Mouse (Mus musculus) liver, adult 2 months (tissue): ENCODE measurements around the gene Pfdn4. TPM values are rescaled to one million over a fixed set of nuclear protein-coding genes. Genes with fewer than 3 reads are reported as not detected.

ENCODE experiments used
- DNase-seq: peaks from one replicate; pipeline ENCODE4 v3.0.0-alpha.2; 2011; ENCODE audit warnings: low read depth, low spot score; ENCODE audit errors: extremely low read depth
- H3K27ac ChIP-seq: fragments of 200-500 bp; replicated peaks from 2 replicates; pipeline ENCODE4 v1.5.1; 2012; ENCODE audit warnings: low read depth, mild to moderate bottlenecking, control low read depth, inconsistent platforms, low read length; ENCODE audit not compliant: insufficient read depth
- H3K27me3 ChIP-seq: fragments of 200-500 bp; 2 replicates; pipeline ENCODE4 v1.6.1; 2012; ENCODE audit warnings: mild to moderate bottlenecking, moderate library complexity, low read length, inconsistent platforms; ENCODE audit not compliant: control insufficient read depth, insufficient read depth
- H3K36me3 ChIP-seq: fragments of 200-500 bp; 2 replicates; pipeline ENCODE4 v1.6.1; 2012; ENCODE audit warnings: low read length, inconsistent platforms; ENCODE audit not compliant: control insufficient read depth, insufficient read depth
- H3K4me1 ChIP-seq: fragments of 200-500 bp; 2 replicates; pipeline ENCODE4 v1.6.1; 2011; ENCODE audit warnings: low read length; ENCODE audit not compliant: control insufficient read depth, insufficient read depth
- H3K4me3 ChIP-seq: fragments of 200-500 bp; 2 replicates; pipeline ENCODE4 v1.5.1; 2011; ENCODE audit warnings: low read depth, mild to moderate bottlenecking, control low read depth, low read length, moderate library complexity; ENCODE audit not compliant: insufficient read depth
- H3K79me2 ChIP-seq: fragments of 200-500 bp; 2 replicates; pipeline ENCODE4 v1.6.1; 2012; ENCODE audit warnings: inconsistent platforms, mild to moderate bottlenecking, low read length, moderate library complexity; ENCODE audit not compliant: control insufficient read depth, insufficient read depth
- H3K9ac ChIP-seq: fragments of 200-500 bp; 2 replicates; pipeline ENCODE4 v1.6.1; 2012; ENCODE audit warnings: low read depth, mild to moderate bottlenecking, control low read depth, inconsistent platforms, low read length
- CTCF ChIP-seq: fragments of 200-500 bp; IDR thresholded peaks from 2 replicates; pipeline ENCODE4 v1.5.1; 2011; ENCODE audit warnings: low read depth, low read length, control low read depth
- POLR2A ChIP-seq: fragments of 200-500 bp; IDR thresholded peaks from 2 replicates; pipeline ENCODE4 v1.6.1; 2011; ENCODE audit warnings: low read length, control low read depth; ENCODE audit not compliant: insufficient read depth; ENCODE audit errors: extremely low read depth
- WGBS: fragments of 180-500 bp; shearing (Covaris S2); methylation state at CpG from one replicate; pipeline ENCODE4 v1.1.7; 2018; 5-methylcytosine and 5-hydroxymethylcytosine counted together
- polyA plus RNA-seq: library from polyadenylated mRNA; depleted of rRNA; stranded (reverse); fragments of >200 nt; gene quantifications from 2 replicates; pipeline ENCODE4 v1.2.3, GENCODE M21; 2012
- total RNA-seq: library from RNA; depleted of rRNA; stranded (reverse); fragments of >200 nt; gene quantifications from 2 replicates; pipeline ENCODE4 v1.2.3, GENCODE M21; 2014

The Pfdn4 gene
- total and polyA plus RNA-seq, 2 experiments = 1.4 to 10.6 TPM

DNA sequence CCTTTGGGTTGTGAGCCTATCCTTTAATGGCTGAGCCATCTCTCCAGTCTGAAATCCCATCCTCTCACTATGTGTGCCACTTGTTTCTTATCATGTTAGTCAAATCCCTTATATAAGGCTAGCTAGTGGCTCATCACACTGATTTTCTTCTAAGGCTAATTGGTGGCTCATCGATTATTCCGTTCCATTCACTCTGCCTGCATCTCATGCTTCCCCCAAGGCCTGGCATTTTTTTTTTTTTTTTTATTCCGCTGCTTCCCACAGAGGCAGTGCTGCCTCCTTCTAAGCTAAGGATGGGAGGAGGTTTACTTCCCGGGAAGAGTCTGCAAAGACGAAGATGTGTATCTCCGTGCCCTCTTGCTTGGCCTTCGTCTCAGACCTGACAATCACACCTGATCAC is 9.0 kb upstream of the Pfdn4 start:
- no peak for DNase-seq
- no peaks in the 10 kb centered on the region for H3K4me1 ChIP-seq
- no peaks in the 10 kb centered on the region for H3K27me3 ChIP-seq
- 83% methylated on average over 7 of the region's 7 CpGs for WGBS
- no peak overlapping the region for H3K4me3 ChIP-seq
- H3K9ac ChIP-seq = no peak overlapping the region
- TF ChIP-seq CTCF (no peak), POLR2A (no peak)
- H3K27ac ChIP-seq = no peak overlapping the region
- no peaks in the 10 kb centered on the region for H3K36me3 ChIP-seq
- no peaks in the 10 kb centered on the region for H3K79me2 ChIP-seq

DNA sequence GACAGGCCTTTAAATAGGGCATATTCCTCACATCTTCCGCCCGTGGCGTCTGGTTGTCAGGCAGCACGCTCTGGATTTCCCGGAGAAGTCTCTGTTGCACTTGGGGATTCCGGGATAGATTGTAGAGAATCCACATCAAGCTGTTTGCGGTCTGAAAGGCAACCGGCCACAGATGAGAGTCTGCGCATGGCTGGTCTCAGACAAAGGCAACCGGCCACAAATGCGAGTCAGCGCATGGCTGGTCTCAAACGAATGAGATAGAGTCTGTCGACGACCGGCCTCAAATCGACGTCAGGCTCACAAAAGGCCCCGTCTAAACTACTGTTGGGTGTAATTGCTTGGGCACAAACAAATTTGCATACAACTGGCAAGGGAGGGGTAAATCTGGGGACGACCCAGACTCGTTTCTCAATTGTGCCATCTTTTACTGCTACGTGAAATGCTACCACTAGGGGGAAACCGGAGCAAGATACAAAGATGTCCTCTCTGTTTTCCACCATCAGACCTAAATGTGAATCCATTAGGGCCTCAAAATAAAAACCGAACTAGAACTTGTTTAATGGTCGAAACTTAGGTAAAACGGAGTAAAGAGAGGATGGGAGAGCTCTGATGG is 8.2 kb upstream of the Pfdn4 start:
- no peak for DNase-seq
- H3K27me3 ChIP-seq = no peaks in the 10 kb centered on the region
- H3K79me2 ChIP-seq = no peaks in the 10 kb centered on the region
- H3K27ac ChIP-seq = no peak overlapping the region
- TF ChIP-seq CTCF (no peak), POLR2A (no peak)
- H3K4me1 ChIP-seq = no peaks in the 10 kb centered on the region
- H3K36me3 ChIP-seq = no peaks in the 10 kb centered on the region
- H3K9ac ChIP-seq = no peak overlapping the region
- WGBS = 58% methylated on average over 26 of the region's 26 CpGs
- H3K4me3 ChIP-seq = no peak overlapping the region

DNA sequence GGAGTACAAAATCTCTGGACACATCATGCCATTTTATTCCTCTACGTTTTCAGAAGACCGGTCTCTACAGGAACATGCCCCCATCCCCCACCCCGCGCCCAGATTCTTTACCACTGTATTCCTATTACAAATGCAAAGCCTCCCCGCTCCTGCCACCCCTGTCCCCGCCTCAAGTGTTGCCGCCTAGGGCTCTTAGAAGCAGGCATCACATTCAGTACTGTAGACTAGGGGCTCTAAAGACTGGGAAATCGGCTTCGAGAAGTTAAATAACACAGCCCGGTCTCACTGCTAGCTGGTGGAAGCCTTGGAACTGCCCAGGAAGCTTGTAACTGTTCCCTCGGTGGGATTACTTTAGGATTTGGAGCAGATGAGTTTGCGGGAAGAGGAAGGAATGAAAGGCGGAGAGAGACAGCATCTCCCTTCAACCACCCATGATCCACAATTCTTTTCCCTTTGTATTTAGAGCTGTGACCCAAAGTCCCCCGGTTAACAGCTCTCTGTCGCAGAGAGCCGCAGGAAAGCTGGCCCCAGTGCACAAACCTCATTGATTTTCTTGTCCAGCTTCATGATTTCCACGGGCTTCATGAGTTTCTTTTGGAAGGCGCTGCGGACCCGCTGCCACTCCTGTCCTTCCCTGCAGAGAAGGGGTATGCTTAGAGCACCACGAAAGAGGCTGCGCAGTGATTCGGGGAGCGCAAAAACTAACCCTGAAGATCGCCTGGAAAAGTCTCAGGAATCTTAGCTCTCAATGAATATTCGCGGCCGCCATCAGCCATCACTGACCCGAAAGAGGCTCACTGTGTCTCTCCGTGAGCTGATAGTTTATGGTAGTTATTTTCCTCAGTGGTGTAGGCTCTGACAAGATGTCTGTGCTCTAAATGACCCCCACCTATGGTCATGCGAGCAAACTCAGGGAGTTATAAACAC is 1.2 kb upstream of the Pfdn4 start:
- H3K27ac ChIP-seq = no peak overlapping the region
- no peak overlapping the region for H3K9ac ChIP-seq
- no peak overlapping the region for H3K4me3 ChIP-seq
- no peaks in the 10 kb centered on the region for H3K36me3 ChIP-seq
- 8% methylated on average over 31 of the region's 31 CpGs for WGBS
- H3K79me2 ChIP-seq = no peaks in the 10 kb centered on the region
- H3K27me3 ChIP-seq = peaks cover 20% of the 10 kb centered on the region; the same call in 1 of the 2 replicates
- H3K4me1 ChIP-seq = no peaks in the 10 kb centered on the region; the same call in 1 of the 2 replicates
- no peak for DNase-seq
- TF ChIP-seq CTCF (no peak), POLR2A (no peak)

DNA sequence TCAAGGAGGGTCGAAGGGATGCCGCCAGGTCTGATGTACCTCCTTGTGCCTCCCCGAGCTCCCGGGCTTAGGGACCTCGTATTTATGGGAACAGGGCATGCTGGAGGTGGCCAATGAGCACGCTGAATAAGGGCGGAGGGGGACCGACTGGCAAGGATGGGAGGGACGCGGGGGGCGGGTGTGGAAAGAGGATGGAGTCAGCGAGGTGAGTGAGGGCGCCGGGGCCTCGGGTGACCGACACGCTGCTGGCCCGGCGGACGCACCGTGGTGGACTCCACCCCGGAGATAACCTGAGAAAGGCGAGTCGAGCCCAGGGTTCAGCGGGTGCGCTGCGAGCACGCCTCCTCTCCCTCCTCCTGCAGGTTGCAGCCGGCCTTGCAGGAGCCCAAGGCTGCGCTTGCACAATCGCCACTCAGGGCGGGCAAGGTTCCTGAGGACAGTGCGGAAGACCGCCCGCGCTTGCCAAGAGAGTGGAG is 901 bp downstream of the Pfdn4 start, which contains the start of gene Cyp24a1:
Gene Cyp24a1 (minus strand): TSS at position 55 of the 476 bp plus-strand sequence.
- no peak within 1 kb of the TSS for H3K4me3 ChIP-seq
- H3K36me3 ChIP-seq = no peaks in the 10 kb centered on the region
- H3K27ac ChIP-seq = no peak within 1 kb of the TSS
- H3K27me3 ChIP-seq = peaks cover 20% of the 10 kb centered on the region; the same call in 1 of the 2 replicates
- TF ChIP-seq POLR2A (no peak), CTCF (peak; percentile 73)
- DNase-seq = peak; percentile 67
- 1% methylated on average over 36 of the region's 36 CpGs for WGBS
- H3K9ac ChIP-seq = no peak within 1 kb of the TSS
- H3K79me2 ChIP-seq = no peaks in the 10 kb centered on the region
- no peaks in the 10 kb centered on the region; the same call in 1 of the 2 replicates for H3K4me1 ChIP-seq

DNA sequence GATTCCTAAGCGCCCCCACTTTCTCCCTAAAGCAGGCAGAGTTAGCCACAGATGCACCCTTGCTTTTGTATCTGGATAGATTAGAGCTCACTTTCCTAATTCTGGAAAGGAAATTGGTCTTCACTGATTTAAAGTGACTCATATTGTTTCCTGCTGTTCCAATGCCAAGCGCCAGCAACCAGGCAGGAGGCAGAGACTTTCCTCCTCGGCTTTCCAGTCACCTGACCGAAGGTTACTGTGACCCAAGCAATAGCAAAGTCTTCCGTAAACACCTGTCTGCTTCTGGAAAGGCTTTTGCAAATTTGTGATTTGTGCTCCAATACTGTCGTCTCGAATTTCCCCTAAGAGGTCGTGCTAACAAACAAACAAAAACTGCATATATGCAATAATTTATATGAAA is 1.8 kb downstream of the Pfdn4 start:
- Histone ChIP-seq H3K4me1 (no peaks in the 10 kb centered on the region; the same call in 1 of the 2 replicates), H3K36me3 (no peaks in the 10 kb centered on the region), H3K27me3 (peaks cover 20% of the 10 kb centered on the region; the same call in 1 of the 2 replicates), H3K4me3 (no peak overlapping the region), H3K79me2 (no peaks in the 10 kb centered on the region), H3K27ac (no peak overlapping the region), H3K9ac (no peak overlapping the region)
- DNase-seq = no peak
- TF ChIP-seq CTCF = no peak
- TF ChIP-seq POLR2A = no peak
- WGBS = 21% methylated on average over 8 of the region's 8 CpGs
